Mouse (Mus musculus): Measurements from ENCODE around the gene Wdr73. TPM values are rescaled to one million over a fixed set of nuclear protein-coding genes. Genes with fewer than 3 reads are reported as not detected.

The Wdr73 gene
- polyA plus RNA-seq, 1 experiment from 2014 or later = 35.8 TPM

GRCm38 (mm10) chr7:80901541-80902274 is 639 bp upstream of the Wdr73 start:
- peak overlapping the region; percentile 83 for H3K4me2 ChIP-seq (ENCODE audit: low read length)
- peak overlapping the region; percentile 64 for H3K4me3 ChIP-seq (ENCODE audit: low read length)
- peaks cover 26% of the 10 kb centered on the region for H3K4me1 ChIP-seq (ENCODE audit: control insufficient read depth, insufficient read depth, low read depth, low read length)
- ATAC-seq = peak; percentile 28; the same call in 1 of the 2 replicates
- 32% methylated on average over 15 of the region's 15 CpGs for WGBS
- peak overlapping the region; percentile 48; the same call in 1 of the 2 replicates for H3K27ac ChIP-seq (ENCODE audit: low read depth, low read length)
- H3K9ac ChIP-seq (ENCODE audit: low read depth, low read length) = peak overlapping the region; percentile 58; the same call in 1 of the 2 replicates
- H3K27me3 ChIP-seq (replicated peaks; ENCODE audit: control insufficient read depth, insufficient read depth, low read length) = no peaks in the 10 kb centered on the region
- H3K9me3 ChIP-seq (ENCODE audit: control insufficient read depth, low read length) = no peaks in the 10 kb centered on the region
- H3K36me3 ChIP-seq (ENCODE audit: control insufficient read depth, insufficient read depth, low read length) = peaks cover 10% of the 10 kb centered on the region

- no peak overlapping the region for H3K4me3 ChIP-seq (ENCODE audit: low read length)
These were observed 3.3 kb downstream of the Wdr73 start for GRCm38 (mm10) chr7:80897721-80898120.

GRCm38 (mm10) chr7:80897134-80897533 is 3.9 kb downstream of the Wdr73 start:
- Histone ChIP-seq H3K27ac (ENCODE audit: low read depth, low read length) (no peak overlapping the region), H3K4me1 (ENCODE audit: control insufficient read depth, insufficient read depth, low read depth, low read length) (peaks cover 14% of the 10 kb centered on the region), H3K36me3 (ENCODE audit: control insufficient read depth, insufficient read depth, low read length) (peaks cover 19% of the 10 kb centered on the region), H3K27me3 (replicated peaks; ENCODE audit: control insufficient read depth, insufficient read depth, low read length) (no peaks in the 10 kb centered on the region), H3K4me3 (ENCODE audit: low read length) (no peak overlapping the region), H3K4me2 (ENCODE audit: low read length) (no peak overlapping the region), H3K9me3 (ENCODE audit: control insufficient read depth, low read length) (no peaks in the 10 kb centered on the region), H3K9ac (ENCODE audit: low read depth, low read length) (no peak overlapping the region)
- WGBS = 87% methylated on average over 7 of the region's 7 CpGs
- no peak for ATAC-seq

More at GRCm38 (mm10) chr7:80897721-80898120, 3.3 kb downstream of the Wdr73 start:
- H3K27me3 ChIP-seq (replicated peaks; ENCODE audit: control insufficient read depth, insufficient read depth, low read length) = no peaks in the 10 kb centered on the region
- WGBS = 92% methylated on average over 4 of the region's 4 CpGs
- H3K4me1 ChIP-seq (ENCODE audit: control insufficient read depth, insufficient read depth, low read depth, low read length) = peaks cover 14% of the 10 kb centered on the region
- H3K4me2 ChIP-seq (ENCODE audit: low read length) = no peak overlapping the region
- H3K9ac ChIP-seq (ENCODE audit: low read depth, low read length) = no peak overlapping the region
- no peak for ATAC-seq
- no peak overlapping the region for H3K27ac ChIP-seq (ENCODE audit: low read depth, low read length)
- H3K9me3 ChIP-seq (ENCODE audit: control insufficient read depth, low read length) = no peaks in the 10 kb centered on the region
- H3K36me3 ChIP-seq (ENCODE audit: control insufficient read depth, insufficient read depth, low read length) = peaks cover 14% of the 10 kb centered on the region

DNA sequence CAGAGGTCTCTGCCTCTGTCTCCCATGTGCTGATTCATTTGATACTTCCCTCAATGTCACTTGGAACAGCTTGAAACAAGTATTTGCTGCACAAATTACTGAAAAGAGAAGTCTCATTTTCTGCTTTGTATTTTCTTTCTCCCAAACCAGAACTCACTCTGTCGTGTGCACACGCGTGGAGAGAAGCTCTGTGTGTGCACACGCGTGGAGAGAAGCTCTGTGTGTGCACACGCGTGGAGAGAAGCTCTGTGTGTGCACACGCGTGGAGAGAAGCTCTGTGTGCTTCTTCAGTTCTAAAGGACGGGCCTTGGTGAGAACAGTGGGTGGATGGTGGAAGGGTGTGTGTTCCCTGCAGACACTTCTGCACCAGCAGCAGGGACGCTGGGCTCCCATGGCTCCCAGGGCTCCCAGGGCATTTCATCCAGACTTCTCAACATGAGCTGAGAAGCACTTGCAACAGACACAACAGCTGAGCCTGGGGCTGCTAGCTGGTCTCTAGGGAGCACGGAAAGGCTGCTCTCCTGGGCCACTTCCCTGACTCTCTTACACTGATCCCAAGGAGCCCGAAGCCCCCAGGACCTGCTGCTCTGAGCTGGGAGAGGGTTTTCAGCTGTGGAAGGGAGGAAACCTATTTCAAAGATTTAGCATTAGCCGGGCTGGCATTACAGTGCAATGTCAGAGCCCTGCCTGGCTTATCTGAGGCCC is 6.1 kb downstream of the Wdr73 start:
- Histone ChIP-seq H3K36me3 (ENCODE audit: control insufficient read depth, insufficient read depth, low read length) (peaks cover 27% of the 10 kb centered on the region), H3K4me1 (ENCODE audit: control insufficient read depth, insufficient read depth, low read depth, low read length) (peaks cover 3% of the 10 kb centered on the region; the same call in 1 of the 2 replicates), H3K27ac (ENCODE audit: low read depth, low read length) (no peak overlapping the region), H3K4me3 (ENCODE audit: low read length) (no peak overlapping the region), H3K27me3 (replicated peaks; ENCODE audit: control insufficient read depth, insufficient read depth, low read length) (no peaks in the 10 kb centered on the region), H3K9ac (ENCODE audit: low read depth, low read length) (no peak overlapping the region), H3K9me3 (ENCODE audit: control insufficient read depth, low read length) (no peaks in the 10 kb centered on the region), H3K4me2 (ENCODE audit: low read length) (no peak overlapping the region)
- WGBS = 93% methylated on average over 14 of the region's 14 CpGs
- ATAC-seq = no peak

- Histone ChIP-seq H3K36me3 (ENCODE audit: control insufficient read depth, insufficient read depth, low read length) (peaks cover 27% of the 10 kb centered on the region), H3K9me3 (ENCODE audit: control insufficient read depth, low read length) (no peaks in the 10 kb centered on the region), H3K4me3 (ENCODE audit: low read length) (no peak overlapping the region), H3K27ac (ENCODE audit: low read depth, low read length) (no peak overlapping the region), H3K4me1 (ENCODE audit: control insufficient read depth, insufficient read depth, low read depth, low read length) (no peaks in the 10 kb centered on the region), H3K4me2 (ENCODE audit: low read length) (no peak overlapping the region), H3K27me3 (replicated peaks; ENCODE audit: control insufficient read depth, insufficient read depth, low read length) (no peaks in the 10 kb centered on the region), H3K9ac (ENCODE audit: low read depth, low read length) (no peak overlapping the region)
- WGBS = 78% methylated on average over 7 of the region's 7 CpGs
- ATAC-seq = no peak
These were observed 6.9 kb downstream of the Wdr73 start for GRCm38 (mm10) chr7:80894196-80894595.

DNA sequence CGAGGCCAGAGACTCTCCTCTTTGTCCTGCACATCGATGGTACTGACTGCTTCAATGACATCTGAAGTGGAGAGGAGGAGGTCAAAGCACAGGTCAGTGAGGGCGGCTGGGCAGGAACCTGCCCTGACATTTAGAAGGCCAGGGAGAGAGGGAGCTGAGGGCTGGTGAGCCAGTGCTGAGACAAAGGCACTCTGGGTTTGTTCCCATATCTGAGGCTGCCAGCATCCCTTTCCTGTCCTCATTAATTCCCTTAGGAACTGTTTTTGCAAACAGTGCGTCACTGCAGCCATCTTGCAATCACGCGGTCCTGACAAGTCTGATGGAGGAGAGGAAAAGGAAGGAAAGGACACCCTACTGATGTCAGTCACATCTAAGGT is 7.3 kb downstream of the Wdr73 start:
- 69% methylated on average over 6 of the region's 6 CpGs for WGBS
- Histone ChIP-seq H3K4me3 (ENCODE audit: low read length) (no peak overlapping the region), H3K27ac (ENCODE audit: low read depth, low read length) (no peak overlapping the region; the same call in 1 of the 2 replicates), H3K9me3 (ENCODE audit: control insufficient read depth, low read length) (no peaks in the 10 kb centered on the region), H3K9ac (ENCODE audit: low read depth, low read length) (no peak overlapping the region), H3K27me3 (replicated peaks; ENCODE audit: control insufficient read depth, insufficient read depth, low read length) (no peaks in the 10 kb centered on the region), H3K36me3 (ENCODE audit: control insufficient read depth, insufficient read depth, low read length) (peaks cover 27% of the 10 kb centered on the region), H3K4me2 (ENCODE audit: low read length) (no peak overlapping the region), H3K4me1 (ENCODE audit: control insufficient read depth, insufficient read depth, low read depth, low read length) (no peaks in the 10 kb centered on the region; the same call in 1 of the 2 replicates)
- no peak for ATAC-seq

GRCm38 (mm10) chr7:80893086-80893752 is 7.8 kb downstream of the Wdr73 start:
- WGBS = 93% methylated on average over 15 of the region's 15 CpGs

GRCm38 (mm10) chr7:80889841-80890241 is 11.2 kb downstream of the Wdr73 start:
- WGBS = 87% methylated on average over 13 of the region's 13 CpGs
- Histone ChIP-seq H3K4me1 (ENCODE audit: control insufficient read depth, insufficient read depth, low read depth, low read length) (no peaks in the 10 kb centered on the region; the same call in 1 of the 2 replicates), H3K27me3 (replicated peaks; ENCODE audit: control insufficient read depth, insufficient read depth, low read length) (no peaks in the 10 kb centered on the region), H3K9ac (ENCODE audit: low read depth, low read length) (0 out of 2 replicates have a peak overlapping the region, but pooled peaks have one; percentile 2), H3K36me3 (ENCODE audit: control insufficient read depth, insufficient read depth, low read length) (peaks cover 15% of the 10 kb centered on the region), H3K9me3 (ENCODE audit: control insufficient read depth, low read length) (no peaks in the 10 kb centered on the region), H3K27ac (ENCODE audit: low read depth, low read length) (no peak overlapping the region), H3K4me2 (ENCODE audit: low read length) (no peak overlapping the region), H3K4me3 (ENCODE audit: low read length) (no peak overlapping the region)
- no peak for ATAC-seq

More at GRCm38 (mm10) chr7:80893086-80893752, 7.8 kb downstream of the Wdr73 start:
- ATAC-seq = no peak
- Histone ChIP-seq H3K27ac (ENCODE audit: low read depth, low read length) (no peak overlapping the region; the same call in 1 of the 2 replicates), H3K9me3 (ENCODE audit: control insufficient read depth, low read length) (no peaks in the 10 kb centered on the region), H3K4me2 (ENCODE audit: low read length) (no peak overlapping the region), H3K4me3 (ENCODE audit: low read length) (no peak overlapping the region), H3K36me3 (ENCODE audit: control insufficient read depth, insufficient read depth, low read length) (peaks cover 27% of the 10 kb centered on the region), H3K27me3 (replicated peaks; ENCODE audit: control insufficient read depth, insufficient read depth, low read length) (no peaks in the 10 kb centered on the region), H3K9ac (ENCODE audit: low read depth, low read length) (no peak overlapping the region), H3K4me1 (ENCODE audit: control insufficient read depth, insufficient read depth, low read depth, low read length) (no peaks in the 10 kb centered on the region; the same call in 1 of the 2 replicates)
